Mouse (Mus musculus): ENCODE data around the gene Slfn9.
"Not testable (repeated sequence)": the region's sequence is repeated elsewhere in the genome, so short reads cannot be mapped to it uniquely, and the experiment has no call there.

Slfn9 gene

DNA sequence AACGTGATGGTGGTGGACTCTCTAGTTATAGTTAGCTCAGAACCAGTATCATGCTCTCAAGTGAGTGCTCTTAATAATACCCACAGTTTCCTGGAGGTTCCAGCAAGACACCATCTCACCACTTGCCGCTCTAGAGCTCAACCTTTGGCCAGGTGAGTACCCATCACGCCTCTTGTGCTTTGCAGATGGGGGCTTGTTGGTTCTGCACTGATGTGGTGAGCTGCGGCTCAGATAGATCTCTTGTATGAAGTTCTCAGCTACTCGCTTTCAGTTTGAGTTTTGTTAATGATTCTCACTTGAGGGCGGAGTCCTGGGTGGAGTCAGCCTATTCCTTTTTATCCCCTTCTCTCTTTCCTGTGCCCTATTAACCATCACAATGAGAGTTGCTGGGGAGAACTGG is 37.0 kb downstream of the Slfn9 start:
- DNase-seq: no peak

DNA sequence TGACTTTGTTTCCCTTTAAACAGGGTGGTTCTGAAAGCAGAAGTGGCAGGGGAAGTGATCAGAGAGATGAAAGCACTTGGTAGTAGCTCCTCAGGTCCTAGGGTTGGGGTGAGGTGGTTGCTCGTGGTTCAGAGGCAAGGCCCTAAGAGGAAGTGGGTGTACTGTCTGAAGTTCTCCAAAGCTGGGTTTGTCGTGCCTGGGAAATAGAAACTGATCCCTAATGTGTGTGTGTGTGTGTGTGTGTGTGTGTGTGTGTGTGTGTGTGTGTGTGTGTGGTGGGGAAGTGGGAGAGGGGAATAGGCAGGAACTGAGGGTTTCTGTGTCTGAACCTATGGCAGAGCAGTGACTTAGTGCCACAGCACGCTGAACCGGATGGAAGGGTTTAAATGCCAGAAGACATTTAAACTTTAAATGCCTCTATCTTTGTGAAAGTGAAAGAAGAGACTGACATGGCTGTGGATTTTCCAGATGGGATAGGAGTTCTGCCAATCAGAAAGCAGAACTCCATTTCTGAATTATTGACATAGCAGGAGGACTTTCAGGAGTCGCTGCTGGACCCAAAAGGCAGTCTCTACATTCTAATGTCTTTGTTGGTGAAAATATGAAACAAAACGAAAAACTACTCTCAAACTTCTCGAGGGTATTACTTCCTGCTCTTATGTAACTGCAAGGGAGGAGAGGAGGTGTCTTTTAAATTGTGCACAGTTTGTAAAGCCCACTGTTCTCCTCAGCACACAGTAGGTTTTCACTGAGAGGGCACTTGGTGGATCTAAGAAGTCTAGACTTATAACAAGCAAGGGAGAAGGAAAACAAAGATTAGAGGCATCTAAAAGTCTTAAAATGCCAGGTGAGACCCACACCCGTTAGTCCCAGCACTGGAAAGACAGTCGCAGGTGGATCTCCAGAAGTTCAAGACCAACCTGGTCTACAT is 38.8 kb downstream of the Slfn9 start:
- peak in 1 of 2 experiments; percentile 24 for DNase-seq

- DNase-seq: peak; percentile 61 to 68
Observed at GRCm38 (mm10) chr11:82951865-82952611, 39.6 kb downstream of the Slfn9 start.

DNA sequence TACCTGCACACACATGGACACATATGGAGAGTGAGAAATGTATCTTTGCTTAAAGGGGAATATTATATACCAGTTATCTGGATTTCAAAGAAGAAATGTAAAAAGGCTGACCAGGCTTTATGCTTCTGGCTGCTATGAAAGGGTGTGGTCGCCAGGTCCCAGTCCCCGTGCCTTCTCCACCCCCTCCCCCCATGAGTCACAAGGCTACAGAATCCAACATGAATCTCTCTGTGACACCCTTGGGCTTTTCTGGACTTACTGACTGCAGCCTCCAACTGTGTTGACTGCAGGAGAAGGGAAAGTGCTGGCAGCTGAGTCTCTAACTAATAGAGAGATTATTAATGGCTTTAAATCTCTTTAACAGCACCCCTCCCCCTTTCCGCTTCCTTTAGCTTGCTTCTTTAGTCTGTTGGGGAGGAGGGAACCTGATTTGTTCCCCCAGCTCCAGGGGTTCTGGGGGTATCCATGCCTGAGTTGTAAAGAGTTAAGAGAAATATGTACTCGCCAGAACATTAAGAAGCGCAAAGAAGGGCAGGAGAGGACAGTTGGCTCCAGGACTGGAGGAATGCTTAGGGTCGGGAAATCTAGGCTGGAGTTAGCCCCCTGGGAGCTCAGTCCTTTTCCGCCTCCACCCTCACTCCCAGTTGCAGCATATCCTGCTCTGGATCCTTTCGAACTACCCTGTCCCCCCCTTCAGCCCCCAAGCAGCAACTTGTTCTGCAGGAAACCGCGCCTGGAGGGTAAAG is 40.7 kb downstream of the Slfn9 start, which contains the start of gene Slfn5:
TSS of gene Slfn5 (plus strand) at position 614 of the 746 bp plus-strand sequence.
- peak; percentile 24 to 52 for DNase-seq

- DNase-seq: peak in 1 of 2 experiments; percentile 23
Observed at GRCm38 (mm10) chr11:82949036-82949435, 42.6 kb downstream of the Slfn9 start.

GRCm38 (mm10) chr11:82947457-82947856 is 44.2 kb downstream of the Slfn9 start:
- DNase-seq: no peak

- DNase-seq: no peak
Observed at GRCm38 (mm10) chr11:82945636-82946035, 46.0 kb downstream of the Slfn9 start.

- DNase-seq: no peak
Observed at GRCm38 (mm10) chr11:82943336-82943735, 48.3 kb downstream of the Slfn9 start.

DNA sequence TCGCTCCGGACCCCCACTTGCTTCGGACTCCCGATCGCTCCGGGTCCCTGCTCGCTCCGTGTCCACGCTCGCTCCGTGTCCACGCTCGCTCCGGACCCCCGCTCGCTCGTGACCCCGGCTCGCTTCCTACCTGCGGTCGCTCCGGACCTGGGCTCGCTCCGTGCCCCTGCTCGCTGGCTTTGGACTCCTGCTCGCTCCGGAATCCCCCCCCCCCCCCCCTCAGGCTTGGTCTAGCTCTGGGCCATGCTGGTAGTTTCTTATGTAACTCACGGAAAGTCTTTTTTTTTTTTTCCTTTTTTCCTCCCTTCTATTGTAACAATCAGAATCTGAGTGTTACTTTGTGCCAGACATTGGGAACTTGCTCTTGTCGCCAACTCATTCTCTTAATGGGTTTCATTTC is 58.4 kb downstream of the Slfn9 start:
- DNase-seq: no peak

GRCm38 (mm10) chr11:82931671-82932450 is 59.8 kb downstream of the Slfn9 start:
- not testable (repeated sequence) for DNase-seq

DNA sequence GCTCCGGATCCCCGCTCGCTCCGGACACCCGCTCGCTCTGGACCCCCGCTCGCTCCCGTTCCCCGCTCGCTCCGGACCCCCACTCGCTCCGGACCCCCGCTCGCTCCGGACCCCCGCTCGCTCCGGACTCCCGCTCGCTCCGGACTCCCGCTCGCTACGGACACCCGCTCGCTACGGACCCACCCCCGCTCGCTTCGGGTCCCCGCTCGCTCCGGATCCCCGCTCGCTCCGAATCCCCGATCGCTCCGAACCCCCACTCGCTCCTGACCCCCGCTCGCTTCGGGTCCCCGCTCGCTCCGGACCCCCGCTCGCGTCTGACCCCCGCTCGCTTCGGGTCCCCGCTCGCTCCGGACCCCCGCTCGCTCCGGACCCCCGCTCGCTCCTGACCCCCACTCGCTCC is 60.5 kb downstream of the Slfn9 start:
- not testable (repeated sequence) for DNase-seq

GRCm38 (mm10) chr11:82930391-82930955 is 61.2 kb downstream of the Slfn9 start:
- DNase-seq: not testable (repeated sequence)

DNA sequence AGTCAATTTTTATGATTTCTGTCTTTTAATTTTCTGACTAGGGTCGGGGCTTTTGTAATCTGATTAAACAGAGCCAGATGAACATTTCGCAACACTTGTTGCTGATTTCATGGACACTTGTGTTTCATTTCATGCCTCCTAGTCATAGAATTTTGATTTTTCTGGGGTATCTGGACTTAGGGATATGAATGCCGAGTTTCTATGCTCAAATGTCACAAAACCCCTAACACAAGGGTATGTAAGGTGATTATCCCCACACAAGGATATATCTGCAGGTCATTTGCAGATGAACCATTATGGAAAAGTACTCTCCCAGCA is 62.0 kb downstream of the Slfn9 start:
- DNase-seq: no peak

DNA sequence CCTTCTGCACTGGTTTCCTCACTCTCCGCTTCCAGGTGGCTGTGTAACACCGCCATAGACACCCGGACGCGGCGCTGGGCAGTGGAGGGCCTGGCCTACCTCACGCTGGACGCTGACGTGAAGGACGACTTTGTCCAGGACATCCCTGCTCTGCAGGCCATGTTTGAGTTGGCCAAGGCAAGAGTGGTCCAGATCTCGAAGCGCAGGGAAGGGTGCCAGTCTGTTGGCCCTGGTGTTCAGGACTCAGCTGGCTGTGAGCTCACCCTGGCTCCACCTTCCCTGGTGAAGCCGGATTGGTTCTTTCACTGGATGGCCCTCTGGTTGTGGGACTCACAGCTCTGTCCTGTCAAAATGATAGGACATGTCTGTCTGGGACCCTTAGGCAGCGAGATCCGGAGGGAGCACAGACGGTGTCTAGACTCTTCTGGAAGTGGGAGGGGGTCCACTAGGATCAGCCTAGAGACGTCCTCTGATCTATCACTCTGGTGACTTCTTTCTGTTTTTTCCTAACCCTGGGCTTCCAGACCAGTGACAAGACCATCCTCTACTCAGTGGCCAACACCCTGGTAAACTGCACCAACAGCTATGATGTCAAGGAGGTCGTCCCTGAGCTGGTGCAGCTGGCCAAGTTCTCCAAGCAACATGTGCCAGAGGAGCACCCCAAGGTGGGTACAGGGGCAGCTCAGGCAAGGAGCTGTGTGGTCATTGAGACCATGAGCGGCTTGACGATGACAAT is 62.6 kb downstream of the Slfn9 start:
- no peak for DNase-seq
